9 mouse cellular contexts compared by ENCODE assay signal in the genomic region with DNA sequence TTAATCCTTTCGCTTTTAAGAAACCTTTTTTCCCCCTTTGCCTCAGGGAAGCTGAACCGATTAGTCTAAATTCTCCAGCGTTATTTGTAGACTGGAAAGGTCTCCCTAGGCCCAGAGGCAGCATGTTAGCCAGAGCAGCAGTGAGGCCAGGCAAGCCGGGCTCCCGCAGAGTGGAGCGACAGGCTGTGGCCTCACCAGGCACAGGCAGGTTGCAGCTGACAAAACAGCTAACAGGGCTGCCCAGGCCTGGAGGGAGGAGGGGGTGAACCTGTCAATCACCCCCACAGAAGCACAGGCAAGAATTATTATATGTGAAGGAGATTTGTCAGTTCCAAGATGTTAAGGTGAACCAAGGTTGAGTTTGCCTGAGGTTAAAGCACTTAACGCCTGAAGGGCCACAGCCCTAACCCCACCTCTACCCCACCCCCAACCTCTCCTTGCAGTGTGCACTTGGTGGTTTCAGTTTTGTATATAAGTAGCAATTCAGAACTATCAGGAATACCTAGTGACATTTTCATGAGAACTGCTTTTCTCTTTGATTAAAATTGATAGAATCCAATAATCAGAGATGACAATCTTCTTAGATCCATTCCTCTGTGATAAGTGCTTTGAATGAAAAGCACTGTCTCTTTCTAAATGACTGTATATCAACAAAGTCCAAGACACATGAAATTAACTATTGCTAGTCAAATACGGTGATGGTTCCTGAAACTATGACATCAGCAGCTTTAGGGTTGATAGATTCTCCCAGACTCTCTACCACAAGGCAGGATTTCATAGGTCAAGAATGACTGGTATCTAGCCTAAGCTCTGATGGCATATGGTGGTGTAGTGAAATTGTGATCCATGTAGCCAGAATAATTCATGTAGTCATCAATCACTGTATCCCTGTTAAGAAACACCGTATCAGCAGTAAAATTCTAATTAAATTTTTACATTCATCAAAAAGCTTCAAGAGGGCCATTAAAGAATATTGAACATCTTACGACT.
DNase-seq lines count a peak whose midpoint lies in the region; ATAC-seq lines count a peak whose summit lies in the region.
"Had no signal": no experiment of that assay in that cellular context is flagged by ENCODE, and none has a peak within 500 bp of the region (broad histone marks: within the 10 kb centered on the region; RNA-seq: fewer than 3 reads in every experiment).

No protein-coding gene starts in this region.

- H3K9ac ChIP-seq in hindbrain, embryonic 15.5 days = no peak overlapping the region
- H3K9ac ChIP-seq: lung, embryonic 14.5 days had no signal

- H3K4me2 ChIP-seq in hindbrain, embryonic 15.5 days = no peak overlapping the region
- H3K4me2 ChIP-seq: lung, embryonic 14.5 days had no signal

- H3K4me1 ChIP-seq in embryonic facial prominence, embryonic 10.5 days = peaks cover 7% of the 10 kb centered on the region; the same call in 1 of the 2 replicates
- H3K4me1 ChIP-seq in hindbrain, embryonic 15.5 days (replicated peaks) = peaks cover 5% of the 10 kb centered on the region; the same call in 1 of the 2 replicates
- H3K4me1 ChIP-seq in midbrain, embryonic 10.5 days = peaks cover 12% of the 10 kb centered on the region

- H3K27me3 ChIP-seq in embryonic facial prominence, embryonic 10.5 days (replicated peaks; ENCODE audit: low read depth, poor library complexity, severe bottlenecking) = no peaks in the 10 kb centered on the region
- H3K27me3 ChIP-seq in hindbrain, embryonic 15.5 days = 0 out of 2 replicates have a peak, but pooled peaks cover 3% of the 10 kb centered on the region
- peaks cover 23% of the 10 kb centered on the region for H3K27me3 ChIP-seq in midbrain, embryonic 10.5 days (ENCODE audit: low read depth, poor library complexity, severe bottlenecking)

- peak; percentile 72 for ATAC-seq in hindbrain, embryonic 15.5 days (ENCODE audit: low FRiP score, low read depth)

- no peak overlapping the region for H3K27ac ChIP-seq in embryonic facial prominence, embryonic 10.5 days (replicated peaks)
- no peak overlapping the region for H3K27ac ChIP-seq in hindbrain, embryonic 15.5 days (replicated peaks)
- H3K27ac ChIP-seq in midbrain, embryonic 10.5 days (replicated peaks) = 0 out of 2 replicates have a peak overlapping the region, but pooled peaks have one; percentile 6

- H3K4me3 ChIP-seq in embryonic facial prominence, embryonic 10.5 days = no peak overlapping the region
- H3K4me3 ChIP-seq in hindbrain, embryonic 15.5 days = no peak overlapping the region
- no peak overlapping the region for H3K4me3 ChIP-seq in midbrain, embryonic 10.5 days

- DNase-seq in R1 (ENCODE audit: low read depth, low spot score) = peak; percentile 9
- peak; percentile 74 for DNase-seq in embryonic facial prominence, embryonic 10.5 days (ENCODE audit: low spot score)
- DNase-seq in midbrain, embryonic 10.5 days (ENCODE audit: low spot score) = peak; percentile 55
- no peak for DNase-seq in heart, postnatal 14 days
- DNase-seq in spleen, postnatal 14 days (ENCODE audit: low spot score in 2 of 2) = no peak
- no peak for DNase-seq in urinary bladder, postnatal 4 days (ENCODE audit: low spot score in 2 of 2)
- DNase-seq: lung, embryonic 14.5 days; thymus, adult 18-20 months had no signal

- intact Hi-C loops in heart, postnatal 14 days (cut with DNase I) = no loop called here

- 29% methylated on average over 10 of the region's 10 CpGs for WGBS in embryonic facial prominence, embryonic 10.5 days
- 30% methylated on average over 10 of the region's 10 CpGs for WGBS in hindbrain, embryonic 15.5 days
- 29% methylated on average over 10 of the region's 10 CpGs for WGBS in midbrain, embryonic 10.5 days

- H3K9me3 ChIP-seq in embryonic facial prominence, embryonic 10.5 days = no peaks in the 10 kb centered on the region
- no peaks in the 10 kb centered on the region for H3K9me3 ChIP-seq in hindbrain, embryonic 15.5 days
- H3K9me3 ChIP-seq in midbrain, embryonic 10.5 days (replicated peaks) = no peaks in the 10 kb centered on the region

- no peaks in the 10 kb centered on the region for H3K36me3 ChIP-seq in embryonic facial prominence, embryonic 10.5 days (replicated peaks)
- no peaks in the 10 kb centered on the region for H3K36me3 ChIP-seq in hindbrain, embryonic 15.5 days
- no peaks in the 10 kb centered on the region for H3K36me3 ChIP-seq in midbrain, embryonic 10.5 days

Comparison
In these comparisons a context has a peak if more than half of its experiments do, and no peak if none do; other contexts are left out.
1. DNase-seq: peak in R1 (single experiment), embryonic facial prominence, embryonic 10.5 days (single experiment) and midbrain, embryonic 10.5 days (single experiment); none in heart, postnatal 14 days (0 of 2), spleen, postnatal 14 days (0 of 2) and urinary bladder, postnatal 4 days (0 of 2).